Mouse (Mus musculus): ENCODE results near the gene Mmp24. TPM values are rescaled to one million over a fixed set of nuclear protein-coding genes. Genes with fewer than 3 reads are reported as not detected.
"Not testable (repeated sequence)": the region's sequence is repeated elsewhere in the genome, so short reads cannot be mapped to it uniquely, and the experiment has no call there.

The Mmp24 gene
- total RNA-seq (2021), result 10 to 100 TPM; 37.2 to 38.8 TPM

DNA sequence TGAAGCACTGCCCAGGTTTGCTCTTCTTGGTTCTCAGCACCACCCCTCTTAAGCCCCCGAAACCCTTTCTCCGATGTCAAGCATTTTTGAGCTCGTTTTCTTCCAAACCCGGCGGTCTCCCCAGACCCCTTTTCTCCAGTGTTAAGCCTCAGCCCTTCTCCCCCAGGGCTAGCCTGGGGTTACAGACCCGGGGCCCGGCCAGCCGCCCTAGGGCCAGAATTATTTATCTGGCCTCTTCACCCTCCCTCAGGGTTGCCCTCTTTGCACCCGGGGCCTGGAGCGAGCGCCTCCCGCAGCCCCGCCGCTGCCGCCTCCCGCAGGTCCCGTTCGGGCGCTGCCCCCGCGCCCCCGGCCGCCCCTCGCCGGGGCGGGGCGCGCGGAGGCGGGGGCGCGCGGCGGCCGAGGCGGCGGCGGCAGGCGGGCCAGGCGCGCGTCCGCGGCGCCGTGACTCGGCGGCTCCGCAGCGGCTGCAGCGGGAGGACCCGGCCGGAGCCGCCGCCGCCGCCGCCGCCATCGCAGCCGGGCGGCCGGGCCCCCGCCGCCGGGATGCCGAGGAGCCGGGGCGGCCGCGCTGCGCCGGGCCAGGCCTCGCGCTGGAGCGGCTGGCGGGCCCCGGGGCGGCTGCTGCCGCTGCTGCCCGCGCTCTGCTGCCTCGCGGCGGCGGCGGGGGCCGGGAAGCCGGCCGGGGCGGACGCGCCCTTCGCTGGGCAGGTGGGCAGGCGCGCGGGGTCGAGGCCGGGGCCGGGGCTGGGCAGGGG is at the start of gene Mmp24:
Mmp24 (plus strand) TSS at position 416 of the 758 bp plus-strand sequence.
- DNase-seq (ENCODE audit: low spot score in 2 of 2), result no peak
- intact Hi-C loops (cut with DNase I), result loop anchor here (5.0 kb wide), 1 partner anchor 37 kb away; no protein-coding TSS in a partner anchor

DNA sequence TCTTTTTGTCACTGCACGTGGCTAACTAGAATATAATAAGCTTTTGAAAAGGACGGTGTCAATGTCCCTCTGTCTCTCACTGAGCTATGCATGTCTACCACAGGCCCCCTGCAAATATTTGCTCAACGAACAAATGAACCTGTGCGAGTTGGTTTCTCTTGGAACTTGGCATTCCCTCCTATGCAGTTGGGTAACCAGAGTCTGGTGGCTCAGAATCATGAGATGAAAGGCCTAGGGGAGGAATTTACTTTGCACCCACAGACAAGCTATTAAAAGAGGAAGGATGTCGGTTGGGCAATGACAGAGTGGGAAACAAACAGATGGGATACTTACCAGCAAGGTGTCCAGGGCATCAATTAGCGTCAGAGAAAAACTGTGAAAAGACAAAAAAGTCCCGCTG is 48.8 kb upstream of the Mmp24 start:
- DNase-seq (ENCODE audit: low spot score in 2 of 2), result no peak
- intact Hi-C loops (cut with DNase I), result no loop called here

DNA sequence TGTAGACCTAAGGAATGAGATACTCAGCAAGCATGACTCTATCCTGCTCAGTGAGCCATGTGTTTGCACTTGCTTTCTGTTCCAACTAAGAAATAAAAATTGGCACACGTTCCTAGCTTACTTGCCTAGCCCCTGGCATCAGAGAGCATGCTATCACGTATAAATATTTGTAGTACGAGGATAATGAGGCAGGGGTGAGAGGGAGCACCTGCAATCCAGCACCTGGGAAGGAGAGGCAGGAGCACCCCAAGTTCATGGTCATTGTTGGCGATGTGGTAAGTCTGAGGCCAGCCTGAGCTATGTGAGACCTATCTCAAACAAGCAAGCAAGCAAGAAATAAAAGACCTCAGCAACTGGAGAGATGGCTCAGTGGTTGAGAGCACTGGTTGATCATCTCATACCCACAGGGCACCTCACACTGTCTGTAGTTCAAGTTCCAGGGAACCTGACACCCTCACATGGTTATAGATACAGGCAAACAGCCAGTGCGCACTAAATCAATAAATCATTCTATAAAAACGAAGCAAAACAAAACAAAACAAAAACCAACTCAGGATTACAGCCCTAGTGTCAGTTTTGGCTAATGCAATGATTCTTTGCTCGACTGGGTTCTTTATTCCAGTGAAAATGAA is 47.3 kb upstream of the Mmp24 start:
- intact Hi-C loops (cut with DNase I), result no loop called here
- no peak for DNase-seq (ENCODE audit: low spot score in 2 of 2)

DNA sequence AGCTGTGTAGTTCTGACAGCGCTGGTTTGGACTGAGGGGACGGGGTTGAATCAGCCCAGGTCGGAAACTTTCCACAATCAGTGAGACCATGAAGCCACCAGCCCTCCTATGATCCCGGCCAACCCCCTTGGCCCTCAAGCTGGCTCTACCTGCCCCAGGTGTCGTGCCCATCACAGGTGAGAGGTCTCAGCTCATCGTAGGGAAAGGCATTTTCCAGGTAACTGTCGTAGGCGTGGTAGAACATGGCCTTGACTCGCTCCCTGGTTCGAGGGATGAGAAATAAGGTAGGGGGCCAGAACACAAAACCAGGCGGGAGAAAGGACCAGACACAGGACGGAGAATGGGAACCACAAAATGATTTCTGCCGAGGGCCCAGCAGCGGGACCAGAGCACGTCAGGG is 46.4 kb upstream of the Mmp24 start:
- DNase-seq (ENCODE audit: low spot score in 2 of 2), result no peak
- intact Hi-C loops (cut with DNase I), result no loop called here

GRCm38 (mm10) chr2:155729158-155729645 is 45.9 kb upstream of the Mmp24 start, which contains the start of gene Edem2:
Gene Edem2 (minus strand): TSS chr2:155729475.
- DNase-seq (ENCODE audit: low spot score in 2 of 2), result peak; percentile 91 to 97
- intact Hi-C loops (cut with DNase I), result no loop called here

DNA sequence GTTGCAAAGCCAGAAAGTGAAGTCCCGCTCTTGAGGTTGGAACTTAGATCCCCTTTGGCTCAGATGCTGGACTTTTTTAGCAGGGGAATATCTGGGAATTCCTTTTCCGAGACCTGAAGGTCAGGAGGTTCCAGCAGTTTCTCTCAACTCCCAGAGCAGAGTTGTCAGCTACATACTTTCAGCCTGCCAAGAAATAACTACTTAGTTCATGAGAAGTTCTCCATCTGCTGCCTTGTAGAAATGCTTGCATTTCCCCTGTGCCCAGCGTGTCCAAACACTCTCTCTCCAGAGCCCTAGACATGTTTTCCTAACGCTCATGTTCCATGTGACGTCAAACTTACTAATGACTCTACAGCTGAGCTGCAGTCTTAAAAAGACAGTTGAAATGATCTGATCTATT is 40.1 kb upstream of the Mmp24 start:
- intact Hi-C loops (cut with DNase I), result no loop called here
- DNase-seq (ENCODE audit: low spot score in 2 of 2), result no peak

DNA sequence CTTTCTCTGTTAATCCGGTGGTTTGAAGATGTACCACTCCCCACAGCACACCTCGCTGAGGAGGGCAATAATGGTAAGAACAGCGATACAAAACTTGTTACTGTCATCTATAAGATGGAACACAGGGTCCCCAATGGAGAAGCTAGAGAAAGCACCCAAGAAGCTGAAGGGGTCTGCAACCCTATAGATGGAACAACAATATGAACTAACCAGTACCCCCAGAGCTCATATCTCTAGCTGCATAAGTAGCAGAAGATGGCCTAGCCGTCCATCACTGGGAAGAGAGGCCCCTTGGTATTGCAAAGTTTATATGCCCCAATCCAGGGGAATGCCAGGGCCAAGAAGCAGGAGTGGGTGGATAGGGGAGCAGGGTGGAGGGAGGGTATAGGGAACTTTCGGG is 39.4 kb upstream of the Mmp24 start, which contains the start of gene Gm17581:
Gm17581 (minus strand) TSS at position 101 of the 400 bp plus-strand sequence.
- not testable (repeated sequence) for DNase-seq (ENCODE audit: low spot score in 2 of 2)

DNA sequence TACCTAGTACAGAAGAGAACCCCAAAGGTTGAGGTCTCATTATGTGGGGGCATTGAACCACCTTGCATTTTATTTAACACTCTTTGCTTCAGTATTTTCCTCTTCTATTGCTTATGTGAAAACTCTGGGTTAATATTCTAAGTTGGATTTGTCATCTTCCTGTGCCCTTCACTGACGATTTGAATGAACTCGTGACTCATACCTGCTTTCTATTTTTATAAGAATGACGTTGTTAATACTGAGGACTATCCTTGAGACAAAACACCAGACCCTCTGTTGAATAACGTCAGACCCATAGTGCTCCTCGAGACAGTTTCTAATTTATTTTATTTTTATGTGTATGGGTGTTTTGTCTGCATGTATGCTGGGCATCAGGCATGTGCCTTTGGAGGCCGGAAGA is 38.2 kb upstream of the Mmp24 start:
- intact Hi-C loops (cut with DNase I), result no loop called here
- DNase-seq (ENCODE audit: low spot score in 2 of 2), result no peak

More for the DNA sequence above, 39.4 kb upstream of the Mmp24 start, which contains the start of gene Gm17581:
- intact Hi-C loops (cut with DNase I), result not testable (repeated sequence)

GRCm38 (mm10) chr2:155737803-155738202 is 37.3 kb upstream of the Mmp24 start:
- no peak for DNase-seq (ENCODE audit: low spot score in 2 of 2)
- intact Hi-C loops (cut with DNase I), result no loop called here

- intact Hi-C loops (cut with DNase I), result no loop called here
These were observed 32.9 kb upstream of the Mmp24 start for GRCm38 (mm10) chr2:155742211-155742610.

GRCm38 (mm10) chr2:155742931-155743337 is 32.2 kb upstream of the Mmp24 start:
- intact Hi-C loops (cut with DNase I), result no loop called here
- DNase-seq (ENCODE audit: low spot score in 2 of 2), result no peak

More at GRCm38 (mm10) chr2:155742211-155742610, 32.9 kb upstream of the Mmp24 start:
- DNase-seq (ENCODE audit: low spot score in 2 of 2), result no peak

DNA sequence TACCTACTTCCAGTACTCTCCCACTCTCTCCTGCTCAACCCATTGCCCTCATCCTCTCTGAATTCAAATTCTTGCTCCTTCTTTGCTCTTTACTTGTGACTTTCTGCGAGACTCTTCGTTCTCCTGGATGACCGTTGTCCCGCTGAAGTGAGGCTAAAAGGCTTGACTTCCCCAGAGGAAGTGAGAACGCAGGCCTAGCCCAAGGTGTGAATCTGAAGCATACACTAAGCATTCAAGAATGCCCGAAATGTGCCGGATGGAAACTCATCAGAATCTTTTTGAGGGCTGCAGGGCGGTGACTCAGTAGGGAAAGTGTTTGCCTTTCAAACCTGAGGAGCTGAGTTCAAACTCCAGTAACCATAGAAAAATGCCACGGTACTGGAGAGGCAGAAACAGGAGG is 31.8 kb upstream of the Mmp24 start:
- intact Hi-C loops (cut with DNase I), result no loop called here
- DNase-seq (ENCODE audit: low spot score in 2 of 2), result no peak

DNA sequence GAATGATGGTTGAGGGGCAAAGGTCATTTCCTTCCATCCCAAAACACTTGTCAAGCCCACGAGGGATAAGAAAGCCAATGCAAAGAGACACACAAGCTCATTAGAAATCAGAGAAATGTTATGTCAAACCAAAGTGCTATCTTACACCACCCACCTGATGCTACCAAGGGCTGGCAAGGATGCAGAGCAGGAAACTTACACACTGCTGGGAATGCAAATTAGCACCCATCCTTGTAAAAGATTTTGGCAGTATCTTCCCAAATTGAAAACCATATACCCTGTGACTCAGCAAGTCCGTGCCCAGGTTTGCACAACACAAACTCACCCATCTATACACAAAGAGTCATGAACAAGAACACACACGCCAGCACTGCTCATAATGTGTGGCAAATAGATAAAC is 29.7 kb upstream of the Mmp24 start:
- intact Hi-C loops (cut with DNase I), result no loop called here
- DNase-seq (ENCODE audit: low spot score in 2 of 2), result peak in 1 of 2 experiments; percentile 56

- intact Hi-C loops (cut with DNase I), result no loop called here
- DNase-seq (ENCODE audit: low spot score in 2 of 2), result no peak
These were observed 25.7 kb upstream of the Mmp24 start for GRCm38 (mm10) chr2:155749394-155749793.

GRCm38 (mm10) chr2:155751014-155751786 is 23.9 kb upstream of the Mmp24 start, which contains the start of gene Procr:
Gene Procr (plus strand): TSS chr2:155751117.
- intact Hi-C loops (cut with DNase I), result no loop called here
- no peak for DNase-seq (ENCODE audit: low spot score in 2 of 2)

DNA sequence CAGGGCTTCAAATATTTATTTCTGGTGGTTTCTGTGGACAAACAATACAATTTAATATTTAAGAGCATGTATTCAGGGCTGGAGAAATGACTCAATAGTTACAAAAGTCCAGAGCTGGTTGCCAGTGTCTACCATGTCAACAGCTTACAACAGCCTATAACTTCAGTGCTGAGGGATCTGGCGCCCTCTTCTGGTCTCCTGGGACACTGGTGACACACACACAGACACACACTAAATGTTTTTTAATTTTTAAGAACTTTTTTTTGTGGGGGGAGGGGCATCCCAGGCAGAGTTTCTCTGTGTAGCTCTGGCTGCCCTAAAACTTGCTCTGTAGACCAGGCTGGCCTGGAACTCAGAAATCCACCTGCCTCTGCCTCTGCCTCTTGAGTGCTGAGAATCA is 19.4 kb upstream of the Mmp24 start:
- no peak for DNase-seq (ENCODE audit: low spot score in 2 of 2)
- intact Hi-C loops (cut with DNase I), result no loop called here

DNA sequence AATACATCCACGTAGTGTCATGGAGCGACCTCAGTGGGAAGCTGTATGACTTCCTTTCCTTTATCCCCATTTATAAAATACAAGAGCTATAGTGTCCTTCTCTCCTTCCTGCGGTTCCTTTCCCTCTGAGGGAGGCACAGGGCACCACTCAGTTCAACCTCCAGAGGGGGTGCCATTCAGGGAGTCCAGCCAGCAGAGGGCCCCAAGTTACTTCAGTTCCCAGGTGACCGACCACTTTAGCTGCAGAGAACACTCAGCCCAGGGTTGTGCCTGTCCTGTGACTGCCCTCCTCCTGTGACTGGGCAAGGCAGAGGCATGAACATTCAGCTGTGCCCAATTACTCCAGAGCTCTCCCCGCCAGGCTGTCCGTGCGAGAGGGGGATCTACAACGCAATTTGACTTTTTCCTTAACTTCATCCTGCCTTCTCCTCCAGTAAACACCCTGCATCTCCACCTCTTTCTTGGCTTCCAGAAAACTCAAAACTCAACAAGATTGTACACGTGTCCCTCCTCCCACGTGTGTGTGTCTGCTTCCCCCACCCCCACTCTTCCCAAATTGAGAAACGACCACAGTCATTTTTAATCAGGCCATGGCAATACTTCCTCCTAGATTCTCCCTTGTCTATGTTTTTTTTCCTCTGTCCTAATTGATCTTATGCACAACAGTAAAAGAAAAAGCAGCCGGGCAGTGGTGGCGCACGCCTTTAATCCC is 18.1 kb upstream of the Mmp24 start:
- no peak for DNase-seq (ENCODE audit: low spot score in 2 of 2)
- intact Hi-C loops (cut with DNase I), result no loop called here

DNA sequence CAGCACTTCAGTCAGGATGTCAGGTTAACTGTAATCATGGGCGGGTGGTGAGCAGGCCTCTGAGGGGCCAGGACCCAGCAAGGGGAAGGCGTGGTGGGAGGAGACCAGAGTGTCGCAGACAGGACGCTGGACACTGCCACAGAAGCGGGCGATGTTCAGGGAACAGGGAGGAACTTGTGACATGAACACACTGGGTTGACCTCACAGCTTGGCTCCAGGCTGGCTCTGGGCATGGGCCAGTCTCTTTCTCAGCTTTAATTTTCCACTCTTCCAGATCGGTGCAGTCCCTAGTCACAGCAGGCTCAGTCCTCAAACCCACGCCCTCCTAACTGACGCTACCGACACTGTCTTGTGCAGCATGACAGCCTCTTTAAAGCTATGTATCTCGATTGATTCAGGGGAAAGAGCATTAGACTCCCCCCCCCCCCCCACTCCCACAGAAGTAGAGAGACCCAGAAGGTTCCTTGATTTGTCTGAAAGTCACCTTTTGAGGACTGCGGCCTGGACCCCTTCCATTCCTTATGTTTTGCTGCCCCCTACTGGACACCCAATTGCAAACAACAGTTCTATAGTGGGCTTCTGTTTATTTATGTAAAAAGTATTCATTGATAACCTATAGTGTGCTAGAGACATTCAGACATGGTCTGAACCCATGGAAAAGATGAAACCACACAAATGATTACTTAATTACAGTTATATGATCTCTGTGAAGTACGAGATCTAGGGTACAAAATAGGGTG is 10.3 kb upstream of the Mmp24 start:
- intact Hi-C loops (cut with DNase I), result loop anchor here (1.0 to 5.0 kb wide), 3 partner anchors 69 to 248 kb away; partner anchors contain the start of genes Acss2 and Ggt7
- peak; percentile 63 to 66 for DNase-seq (ENCODE audit: low spot score in 2 of 2)

DNA sequence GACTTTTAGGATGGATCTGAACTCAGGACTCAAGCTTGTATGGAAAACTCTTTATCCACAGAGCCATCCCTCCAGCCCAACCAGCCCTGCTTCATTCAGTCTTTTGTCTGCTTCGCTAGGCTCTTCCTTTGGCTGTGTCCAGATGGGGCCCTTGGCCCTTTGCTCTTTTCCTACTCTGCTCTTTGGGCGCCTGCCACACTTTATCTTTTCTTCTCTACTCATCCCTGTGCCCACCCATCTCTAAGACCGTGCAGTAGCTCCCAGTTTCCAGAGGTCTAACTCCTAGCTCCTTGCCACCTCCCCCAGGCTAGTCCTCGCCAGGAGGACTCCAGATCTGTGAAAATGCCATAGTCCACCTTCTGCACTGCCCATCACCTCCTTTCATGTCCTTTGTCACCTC is 1.5 kb upstream of the Mmp24 start:
- no peak for DNase-seq (ENCODE audit: low spot score in 2 of 2)
- intact Hi-C loops (cut with DNase I), result no loop called here

Measured in left cerebral cortex, postnatal 25 days (tissue).